Mouse (Mus musculus) hindbrain, embryonic 10.5 days (tissue): ENCODE results near the gene Rab43. TPM values are rescaled to one million over a fixed set of nuclear protein-coding genes. Genes with fewer than 3 reads are reported as not detected.

Experiments
- DNase-seq: peaks from one replicate; pipeline ENCODE4 v3.0.0-alpha.2; 2017; ENCODE audit warnings: low spot score
- H3K27ac ChIP-seq: fragments of 300-500 bp; sonication (generic); 2 replicates; pipeline ENCODE4 v1.5.1; 2016; ENCODE audit warnings: mild to moderate bottlenecking, moderate library complexity
- H3K27me3 ChIP-seq: fragments of 300-500 bp; sonication (generic); 2 replicates; pipeline ENCODE4 v1.6.1; 2016; ENCODE audit warnings: mild to moderate bottlenecking; ENCODE audit not compliant: poor library complexity, insufficient read depth, severe bottlenecking
- H3K36me3 ChIP-seq: fragments of 300-500 bp; sonication (generic); 2 replicates; pipeline ENCODE4 v1.6.1; 2016; ENCODE audit warnings: mild to moderate bottlenecking, moderate library complexity
- H3K4me1 ChIP-seq: fragments of 300-500 bp; sonication (generic); replicated peaks from 2 replicates; pipeline ENCODE4 v1.6.1; 2016; ENCODE audit warnings: mild to moderate bottlenecking
- H3K4me3 ChIP-seq: fragments of 300-500 bp; sonication (generic); 2 replicates; pipeline ENCODE4 v1.5.1; 2016; ENCODE audit warnings: mild to moderate bottlenecking, moderate library complexity
- H3K9me3 ChIP-seq: fragments of 300-500 bp; sonication (generic); 2 replicates; pipeline ENCODE4 v1.6.1; 2016; ENCODE audit warnings: mild to moderate bottlenecking, moderate library complexity
- WGBS: fragments of 180-500 bp; shearing (Covaris S2); methylation state at CpG from one replicate; pipeline ENCODE4 v1.1.7; 2016; 5-methylcytosine and 5-hydroxymethylcytosine counted together
- polyA plus RNA-seq: library from polyadenylated mRNA; unstranded; fragments of >200 nt; fragmentation: Nextera tagmentation; extraction: Ambion mirVana; gene quantifications from 2 replicates; pipeline ENCODE4 v1.2.1, GENCODE M21; 2016

Rab43 gene
- polyA plus RNA-seq, 1 experiment from 2014 or later: 8.1 TPM

DNA sequence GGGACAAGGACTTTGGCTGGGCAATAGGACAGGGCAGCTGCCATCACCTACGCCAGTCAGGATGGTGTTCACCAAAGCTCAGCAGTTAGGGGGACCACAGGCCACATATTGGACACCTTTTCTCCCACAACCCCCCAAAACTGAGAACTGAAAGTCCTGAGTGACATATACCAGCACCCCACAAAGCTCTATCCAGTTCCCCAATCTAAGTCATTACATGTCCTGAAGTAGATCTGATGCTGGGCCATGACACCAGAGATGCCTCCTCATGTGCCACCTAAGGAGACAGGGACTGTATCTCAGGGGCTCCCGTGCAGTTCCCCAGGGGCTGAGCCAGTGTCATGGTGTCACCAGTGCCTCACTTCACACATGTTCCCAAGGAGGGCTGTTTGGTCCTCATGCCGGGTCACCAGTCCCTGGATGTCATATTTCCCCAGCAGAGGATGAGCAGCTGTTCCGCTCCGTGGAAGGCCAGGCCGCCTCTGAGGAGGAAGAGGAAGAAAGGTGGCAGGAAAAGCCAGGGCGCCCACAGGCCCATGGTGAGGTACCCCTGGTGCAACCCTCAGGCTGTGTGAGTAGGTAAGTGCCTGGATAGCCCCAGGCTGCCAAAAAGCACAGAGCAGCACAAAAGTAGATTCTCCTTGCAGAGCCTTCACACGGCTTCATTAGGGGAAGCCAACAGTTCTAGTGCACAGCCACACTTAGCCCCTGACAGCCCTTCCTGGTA is 61.6 kb downstream of the Rab43 start:
- 88% methylated on average over 8 of the region's 8 CpGs for WGBS
- Histone ChIP-seq H3K27ac (no peak overlapping the region), H3K9me3 (no peaks in the 10 kb centered on the region), H3K36me3 (peaks cover 44% of the 10 kb centered on the region), H3K4me1 (peaks cover 11% of the 10 kb centered on the region; the same call in 1 of the 2 replicates), H3K4me3 (no peak overlapping the region), H3K27me3 (no peaks in the 10 kb centered on the region)
- DNase-seq: no peak

DNA sequence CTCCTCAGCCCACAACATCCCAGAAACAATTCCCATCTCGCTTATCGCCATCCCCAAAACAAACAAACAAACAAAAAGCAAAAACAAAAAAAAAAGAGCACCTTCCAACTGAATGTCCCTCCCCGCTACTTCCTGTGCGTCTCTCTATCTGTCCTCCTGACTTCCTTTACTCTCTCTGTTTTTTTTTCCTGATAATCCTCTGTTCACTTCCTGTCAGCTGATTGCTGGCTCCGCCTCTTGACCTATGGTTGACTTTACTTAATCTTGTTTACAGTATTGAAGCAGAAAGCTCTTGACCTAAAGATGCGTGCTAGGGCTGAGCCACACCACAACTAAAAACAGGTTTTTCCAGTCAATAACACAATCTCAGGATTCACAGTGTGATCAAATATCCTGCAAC is 63.4 kb downstream of the Rab43 start:
- peaks cover 34% of the 10 kb centered on the region for H3K36me3 ChIP-seq
- WGBS: 90% methylated on average over 6 of the region's 6 CpGs

DNA sequence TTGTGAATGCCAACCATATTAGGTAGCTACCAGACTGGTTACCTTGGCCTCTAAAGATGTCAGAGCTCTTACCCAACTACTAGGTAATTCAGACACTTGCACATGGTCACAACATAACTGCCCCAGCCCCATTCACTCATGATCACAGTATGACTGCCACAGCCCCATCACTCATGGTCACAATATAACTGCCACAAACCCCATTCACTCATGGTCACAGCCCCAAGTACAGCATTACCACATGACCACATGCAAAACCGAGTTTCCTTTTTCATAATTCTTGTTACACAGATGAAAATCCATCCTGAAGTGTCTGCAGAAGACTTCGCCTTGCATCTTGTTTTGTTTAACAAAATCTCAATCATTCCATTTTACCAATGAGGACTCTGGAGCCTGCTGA is 63.9 kb downstream of the Rab43 start:
- peaks cover 33% of the 10 kb centered on the region for H3K36me3 ChIP-seq
- H3K4me3 ChIP-seq: no peak overlapping the region
- 88% methylated on average over 2 of the region's 2 CpGs for WGBS
- H3K27ac ChIP-seq: no peak overlapping the region
- peaks cover 1% of the 10 kb centered on the region; the same call in 1 of the 2 replicates for H3K4me1 ChIP-seq
- H3K27me3 ChIP-seq: no peaks in the 10 kb centered on the region
- no peak for DNase-seq
- H3K9me3 ChIP-seq: no peaks in the 10 kb centered on the region

More for the DNA sequence above, 63.4 kb downstream of the Rab43 start:
- Histone ChIP-seq H3K27me3 (no peaks in the 10 kb centered on the region), H3K27ac (no peak overlapping the region), H3K9me3 (no peaks in the 10 kb centered on the region), H3K4me1 (peaks cover 4% of the 10 kb centered on the region; the same call in 1 of the 2 replicates), H3K4me3 (no peak overlapping the region)
- DNase-seq: no peak

DNA sequence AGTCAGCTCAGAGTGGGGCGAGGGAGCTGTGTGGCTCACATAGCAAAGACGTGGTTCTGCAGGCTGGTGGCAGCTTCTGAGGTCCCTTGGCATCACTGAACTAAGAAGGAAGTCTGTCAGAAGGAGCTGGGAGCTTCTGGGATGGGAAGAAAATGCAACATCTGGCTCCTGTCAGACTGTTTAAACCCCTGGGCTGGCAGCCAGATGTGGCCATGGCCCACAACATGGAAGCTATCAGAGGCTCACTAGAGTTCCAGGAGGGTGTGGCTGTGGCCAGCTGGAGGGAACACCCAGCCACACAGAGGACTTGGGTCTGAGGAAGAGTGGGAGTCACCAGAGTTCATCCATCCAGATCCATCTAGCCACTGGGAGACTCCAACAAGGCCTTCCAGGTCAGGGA is 65.1 kb downstream of the Rab43 start:
- Histone ChIP-seq H3K4me1 (peaks cover 2% of the 10 kb centered on the region; the same call in 1 of the 2 replicates), H3K4me3 (no peak overlapping the region), H3K9me3 (no peaks in the 10 kb centered on the region), H3K27ac (no peak overlapping the region), H3K36me3 (peaks cover 35% of the 10 kb centered on the region), H3K27me3 (0 out of 2 replicates have a peak, but pooled peaks cover 8% of the 10 kb centered on the region)
- no peak for DNase-seq
- WGBS: 78% methylated on average over 2 of the region's 2 CpGs

DNA sequence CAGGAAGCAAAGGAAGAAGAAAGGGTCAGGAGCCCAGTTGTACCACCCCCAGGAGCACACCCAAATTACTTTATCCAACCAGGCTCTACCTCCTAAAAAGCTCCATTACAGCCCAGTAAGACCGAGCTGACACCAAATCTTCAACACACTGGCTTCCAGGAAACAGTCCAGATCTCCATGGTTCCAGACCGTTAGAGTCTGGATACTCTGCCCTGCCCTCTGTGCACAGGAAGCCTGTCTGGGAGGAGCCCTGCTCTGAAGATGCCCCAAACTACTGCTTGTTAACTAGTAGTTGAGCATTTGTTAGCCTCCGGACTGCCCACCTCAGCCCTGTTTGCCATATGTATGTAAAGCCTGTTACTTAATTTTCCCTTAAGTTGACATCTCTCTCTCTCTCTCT is 65.9 kb downstream of the Rab43 start:
- Histone ChIP-seq H3K27ac (no peak overlapping the region), H3K4me3 (no peak overlapping the region), H3K27me3 (peaks cover 14% of the 10 kb centered on the region; the same call in 1 of the 2 replicates), H3K36me3 (peaks cover 27% of the 10 kb centered on the region), H3K9me3 (no peaks in the 10 kb centered on the region), H3K4me1 (peaks cover 2% of the 10 kb centered on the region; the same call in 1 of the 2 replicates)
- 79% methylated on average over 3 of the region's 3 CpGs for WGBS
- no peak for DNase-seq

DNA sequence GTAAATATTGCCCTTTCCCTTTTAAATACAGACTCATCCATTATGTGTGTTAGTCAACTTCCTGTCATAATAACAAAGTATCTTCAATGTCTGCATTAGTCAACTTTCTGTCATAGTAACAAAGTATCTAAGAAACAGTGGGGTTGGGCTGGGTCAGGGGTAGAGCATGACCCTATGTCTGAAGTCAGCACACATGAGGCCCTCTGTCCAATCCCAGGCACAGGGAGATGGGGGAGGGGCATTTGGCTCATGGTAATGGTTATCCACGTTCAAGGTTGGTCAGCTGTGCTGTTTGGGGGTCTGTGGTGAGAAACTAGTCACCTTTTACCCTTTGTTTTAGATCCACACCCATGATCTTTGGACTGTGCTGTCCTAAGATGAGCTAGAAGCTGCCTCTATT is 66.7 kb downstream of the Rab43 start:
- DNase-seq: no peak
- Histone ChIP-seq H3K9me3 (no peaks in the 10 kb centered on the region), H3K27ac (no peak overlapping the region), H3K36me3 (peaks cover 19% of the 10 kb centered on the region), H3K4me1 (peaks cover 5% of the 10 kb centered on the region), H3K27me3 (peaks cover 21% of the 10 kb centered on the region), H3K4me3 (no peak overlapping the region)
- WGBS: 39% methylated on average over 1 of the region's 1 CpGs

DNA sequence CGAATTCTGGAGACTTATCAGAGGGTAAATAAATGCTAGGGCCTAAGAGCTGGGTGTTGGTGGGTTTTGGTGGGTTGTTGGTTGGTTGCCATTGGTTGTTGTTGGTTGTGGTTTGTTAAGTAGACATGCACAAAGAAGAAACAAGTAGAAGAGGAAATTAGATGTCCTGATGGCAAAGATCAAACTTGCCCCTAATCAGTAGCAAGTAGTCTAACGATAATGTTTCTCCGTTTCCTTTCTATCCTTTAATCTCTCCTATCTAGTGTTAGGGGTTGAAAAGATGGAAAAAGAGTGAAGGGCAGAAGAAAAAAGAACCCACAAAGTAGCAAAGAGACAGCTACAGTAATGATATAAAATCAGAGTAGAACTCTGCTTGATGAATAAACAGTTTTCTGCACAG is 67.3 kb downstream of the Rab43 start:
- DNase-seq: no peak
- H3K36me3 ChIP-seq: 0 out of 2 replicates have a peak, but pooled peaks cover 13% of the 10 kb centered on the region
- H3K4me1 ChIP-seq: peaks cover 11% of the 10 kb centered on the region
- no peaks in the 10 kb centered on the region for H3K9me3 ChIP-seq
- H3K4me3 ChIP-seq: no peak overlapping the region
- WGBS: 89% methylated on average over 3 of the region's 3 CpGs
- H3K27ac ChIP-seq: no peak overlapping the region
- peaks cover 28% of the 10 kb centered on the region for H3K27me3 ChIP-seq

DNA sequence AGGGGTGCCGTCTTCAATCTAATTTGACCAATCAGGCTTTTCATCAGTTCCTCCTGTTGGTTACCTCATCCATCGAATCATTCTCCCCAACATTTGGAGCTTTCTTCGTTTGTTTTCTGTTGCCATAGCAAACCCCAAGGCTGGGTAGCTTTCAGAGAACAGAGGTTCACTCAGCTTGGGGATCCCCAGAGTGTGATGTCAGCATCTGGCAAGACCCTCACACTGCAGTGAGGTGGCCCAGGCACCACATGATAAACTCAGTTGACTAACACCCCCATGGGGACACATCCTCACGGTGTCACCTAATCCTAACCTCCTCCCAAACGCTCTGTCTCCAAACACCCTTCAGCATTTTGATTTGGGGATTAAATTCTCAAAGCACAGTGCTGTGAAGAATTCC is 68.7 kb downstream of the Rab43 start:
- peaks cover 34% of the 10 kb centered on the region for H3K27me3 ChIP-seq
- no peak overlapping the region for H3K4me3 ChIP-seq
- H3K36me3 ChIP-seq: 0 out of 2 replicates have a peak, but pooled peaks cover 7% of the 10 kb centered on the region
- no peak overlapping the region for H3K27ac ChIP-seq
- peaks cover 25% of the 10 kb centered on the region for H3K4me1 ChIP-seq
- 72% methylated on average over 5 of the region's 5 CpGs for WGBS
- H3K9me3 ChIP-seq: no peaks in the 10 kb centered on the region
- no peak for DNase-seq

DNA sequence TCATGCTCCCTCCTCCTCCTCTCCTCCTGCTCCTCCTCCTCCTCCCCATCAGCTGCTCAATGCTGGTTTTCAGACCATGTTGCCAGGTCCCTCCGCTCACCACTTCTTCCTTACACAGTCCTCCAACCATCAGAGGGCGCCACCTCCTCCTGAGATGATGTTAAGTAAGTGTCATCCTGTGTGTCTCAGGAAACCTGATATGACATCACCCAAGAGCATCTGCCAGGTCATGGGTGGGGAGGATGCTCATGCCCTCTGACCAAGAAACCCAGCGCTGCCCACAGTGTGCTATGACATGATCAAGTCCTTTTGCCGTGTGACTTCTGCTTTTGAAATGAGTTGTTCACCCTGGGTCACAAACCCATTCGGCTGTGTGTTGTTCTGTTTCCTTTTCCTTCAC is 69.2 kb downstream of the Rab43 start:
- peaks cover 34% of the 10 kb centered on the region for H3K27me3 ChIP-seq
- 0 out of 2 replicates have a peak, but pooled peaks cover 7% of the 10 kb centered on the region for H3K36me3 ChIP-seq
- peaks cover 30% of the 10 kb centered on the region for H3K4me1 ChIP-seq
- no peak overlapping the region for H3K27ac ChIP-seq
- H3K4me3 ChIP-seq: no peak overlapping the region
- DNase-seq: no peak
- WGBS: 80% methylated on average over 5 of the region's 5 CpGs
- no peaks in the 10 kb centered on the region for H3K9me3 ChIP-seq

DNA sequence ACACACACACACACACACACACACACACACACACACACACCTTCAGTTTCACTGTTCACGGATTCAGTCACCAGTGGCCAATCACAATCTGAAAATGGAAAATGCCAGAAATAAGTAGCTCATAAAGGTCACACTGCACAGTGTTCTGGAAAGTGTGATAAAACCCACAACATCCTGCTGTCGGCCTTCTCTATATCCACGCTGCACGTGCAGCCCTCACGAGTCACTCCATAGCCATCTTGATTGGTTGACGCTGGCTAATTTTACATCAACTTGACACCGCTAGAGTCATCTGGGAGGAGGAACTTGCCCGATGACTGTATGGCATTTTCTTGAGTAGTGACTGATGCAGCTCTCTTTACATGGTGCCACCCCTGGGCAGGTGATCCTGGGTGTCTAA is 70.0 kb downstream of the Rab43 start:
- Histone ChIP-seq H3K4me1 (peaks cover 38% of the 10 kb centered on the region), H3K9me3 (no peaks in the 10 kb centered on the region), H3K27ac (no peak overlapping the region), H3K27me3 (peaks cover 39% of the 10 kb centered on the region), H3K4me3 (no peak overlapping the region), H3K36me3 (0 out of 2 replicates have a peak, but pooled peaks cover 7% of the 10 kb centered on the region)
- no peak for DNase-seq
- 97% methylated on average over 8 of the region's 8 CpGs for WGBS

DNA sequence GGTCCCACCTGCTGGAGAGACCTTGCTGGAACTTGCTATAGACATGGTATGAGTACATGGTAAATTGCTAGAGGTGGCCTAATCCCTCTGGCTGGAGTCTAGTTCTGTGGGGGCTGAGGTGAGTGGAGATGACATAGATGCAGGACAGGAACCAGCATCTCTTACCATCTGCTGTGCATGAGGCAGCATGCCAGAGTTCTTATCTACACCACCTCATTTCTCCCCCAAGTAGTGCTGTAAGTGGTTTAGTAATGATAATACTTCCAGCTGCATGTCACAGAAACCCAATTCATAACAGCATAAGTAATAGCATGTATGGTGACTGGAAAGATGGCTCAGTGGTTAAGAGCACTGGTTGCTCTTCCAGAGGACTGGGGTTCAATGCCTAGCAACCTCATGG is 71.5 kb downstream of the Rab43 start:
- peaks cover 12% of the 10 kb centered on the region for H3K36me3 ChIP-seq
- H3K4me3 ChIP-seq: no peak overlapping the region
- peak overlapping the region; percentile 88; the same call in 1 of the 2 replicates for H3K27ac ChIP-seq
- H3K9me3 ChIP-seq: no peaks in the 10 kb centered on the region
- no peak for DNase-seq
- H3K27me3 ChIP-seq: peaks cover 54% of the 10 kb centered on the region
- H3K4me1 ChIP-seq: peaks cover 43% of the 10 kb centered on the region

DNA sequence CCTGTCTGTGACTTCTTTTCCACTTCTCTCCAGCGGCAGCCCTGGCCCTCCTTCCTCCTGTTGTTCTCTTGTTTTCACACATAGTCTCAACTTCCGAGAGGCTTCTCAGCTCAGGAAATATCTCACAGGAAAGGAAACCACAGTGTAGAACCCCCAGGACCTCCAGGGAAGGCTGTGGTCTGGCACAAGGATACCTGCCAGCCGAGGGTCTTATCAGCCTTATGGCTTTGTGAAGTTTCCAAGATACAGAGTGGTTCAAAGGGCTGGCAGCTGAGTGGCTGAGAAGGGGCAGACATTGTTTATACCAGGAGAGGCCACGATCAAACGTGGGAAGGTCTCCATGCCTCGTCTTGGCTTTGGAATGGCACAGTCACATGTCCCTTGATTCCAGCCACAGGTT is 72.1 kb downstream of the Rab43 start:
- peak overlapping the region; percentile 88 for H3K27ac ChIP-seq
- peaks cover 18% of the 10 kb centered on the region for H3K36me3 ChIP-seq
- WGBS: 54% methylated on average over 6 of the region's 6 CpGs
- H3K27me3 ChIP-seq: peaks cover 60% of the 10 kb centered on the region
- H3K9me3 ChIP-seq: no peaks in the 10 kb centered on the region
- no peak for DNase-seq
- no peak overlapping the region for H3K4me3 ChIP-seq
- peaks cover 43% of the 10 kb centered on the region for H3K4me1 ChIP-seq
